Mouse (Mus musculus) adipocyte (in vitro differentiated cells): ENCODE results near the gene Sec16a.
A peak's percentile ranks its signal among the peaks of the same experiment; 100 is the strongest.
"Not testable (repeated sequence)": the region's sequence is repeated elsewhere in the genome, so short reads cannot be mapped to it uniquely, and the experiment has no call there.

Experiments used
- DNase-seq: peaks from one replicate; pipeline ENCODE4 v3.0.0-alpha.2; 2016; ENCODE audit warnings: low spot score

The Sec16a gene

DNA sequence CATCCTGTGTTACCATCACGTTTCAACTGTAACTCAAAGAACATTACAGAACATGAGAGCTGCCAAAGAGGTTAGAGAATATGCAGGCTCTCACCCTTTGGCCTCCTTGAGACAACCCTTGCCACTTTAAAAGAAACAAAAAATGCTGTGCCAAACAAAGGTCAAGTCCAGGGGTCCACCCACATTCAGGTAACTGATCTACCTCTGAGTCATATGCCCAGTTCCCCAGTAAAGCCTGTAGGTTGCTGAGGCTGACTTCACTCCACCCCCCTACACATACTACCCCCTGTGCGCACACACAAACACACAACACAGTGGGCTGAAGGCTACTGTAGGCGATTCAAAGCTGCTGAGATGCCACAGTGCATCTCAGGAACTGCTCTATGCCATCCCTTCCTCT lies 57.3 kb downstream of the Sec16a start:
- DNase-seq: no peak

DNA sequence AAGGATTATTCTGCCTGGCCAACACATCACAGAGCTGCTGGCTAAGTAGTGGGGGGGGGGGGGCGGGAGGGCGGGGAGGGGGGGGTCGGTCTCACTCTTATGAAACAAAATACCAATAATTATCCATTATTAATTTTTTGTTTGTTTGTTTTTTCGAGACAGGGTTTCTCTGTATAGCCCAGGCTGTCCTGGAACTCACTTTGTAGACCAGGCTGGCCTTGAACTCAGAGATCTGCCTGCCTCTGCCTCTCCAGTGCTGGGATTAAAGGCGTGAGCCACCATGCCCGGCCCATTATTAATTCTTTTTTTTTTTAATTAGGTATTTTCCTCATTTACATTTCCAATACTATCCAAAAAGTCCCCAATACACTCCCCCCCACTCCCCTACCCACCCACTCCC lies 64.1 kb downstream of the Sec16a start:
- not testable (repeated sequence) for DNase-seq

DNA sequence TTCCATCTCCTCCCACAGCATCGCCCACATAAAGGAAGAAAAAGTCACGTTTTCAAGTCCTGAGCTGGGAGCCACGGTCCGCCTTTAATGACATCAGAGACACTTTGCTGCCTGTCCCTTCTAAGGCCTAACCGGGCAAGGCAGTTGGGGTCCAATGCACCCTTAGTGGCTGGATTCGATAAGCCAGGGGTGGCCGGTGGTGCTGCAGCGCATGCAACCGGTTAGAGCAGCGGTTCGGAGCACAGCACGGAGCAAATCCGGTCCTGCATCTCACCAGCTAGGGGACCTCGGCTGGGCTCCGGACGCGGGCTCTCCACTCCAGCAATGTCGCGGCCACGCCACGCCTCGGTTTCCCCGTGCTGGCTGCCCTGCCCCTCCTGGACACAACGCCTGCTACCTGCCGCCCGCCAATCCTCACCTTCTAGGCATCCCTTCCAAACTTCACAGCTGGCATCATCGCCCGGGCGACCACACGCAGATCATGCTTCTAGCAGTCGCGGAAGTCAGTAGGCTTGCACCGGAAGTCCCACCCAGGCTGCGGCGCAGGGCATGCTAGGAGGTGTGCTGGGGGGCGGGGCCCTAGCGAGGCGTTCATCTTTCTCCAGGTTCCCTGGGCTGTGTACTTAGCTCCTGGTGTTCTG lies 64.8 kb downstream of the Sec16a start, which contains the start of gene Snapc4:
Gene Snapc4, minus strand, starts transcription at position 523 of the 641 bp plus-strand sequence.
- DNase-seq: peak; percentile 72

DNA sequence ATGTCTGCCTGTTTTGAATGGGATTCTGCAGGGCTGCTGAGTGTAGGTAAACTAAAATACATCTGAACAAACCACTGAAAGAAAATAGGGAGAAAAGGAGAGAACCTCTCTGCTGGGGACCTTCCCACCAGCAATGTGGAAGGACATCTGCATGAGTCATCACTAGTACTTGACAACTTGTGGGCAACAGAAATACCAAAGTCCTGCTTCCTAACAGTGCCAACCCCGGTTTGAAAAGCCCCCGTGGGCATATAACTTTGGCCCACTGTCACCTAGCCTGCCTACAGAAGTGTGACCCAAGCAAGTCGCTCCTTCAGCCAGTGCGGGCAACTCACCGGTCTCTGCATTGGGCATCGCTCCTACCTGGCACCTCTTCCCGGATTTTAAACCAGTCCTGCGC lies 72.6 kb downstream of the Sec16a start:
- no peak for DNase-seq

DNA sequence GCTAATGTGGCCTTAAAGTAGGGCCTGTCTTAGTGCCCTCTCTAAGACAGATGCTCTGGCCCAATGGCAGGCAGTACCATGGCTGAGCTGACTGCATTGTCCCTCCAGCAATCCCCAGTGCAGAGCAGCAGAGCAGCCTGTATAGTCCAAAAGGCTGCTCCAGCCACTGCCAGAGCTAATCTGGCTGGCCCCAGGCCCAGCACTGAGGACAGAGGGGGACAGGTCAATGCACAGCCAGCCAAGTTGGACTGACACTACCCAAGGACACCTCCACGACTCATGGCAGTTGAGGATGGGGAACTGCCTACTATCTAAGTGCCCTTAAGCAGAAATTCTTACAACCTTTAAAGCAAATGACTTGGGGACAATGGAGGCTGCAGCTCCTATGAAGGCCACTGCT lies 76.4 kb downstream of the Sec16a start:
- peak; percentile 10 for DNase-seq

DNA sequence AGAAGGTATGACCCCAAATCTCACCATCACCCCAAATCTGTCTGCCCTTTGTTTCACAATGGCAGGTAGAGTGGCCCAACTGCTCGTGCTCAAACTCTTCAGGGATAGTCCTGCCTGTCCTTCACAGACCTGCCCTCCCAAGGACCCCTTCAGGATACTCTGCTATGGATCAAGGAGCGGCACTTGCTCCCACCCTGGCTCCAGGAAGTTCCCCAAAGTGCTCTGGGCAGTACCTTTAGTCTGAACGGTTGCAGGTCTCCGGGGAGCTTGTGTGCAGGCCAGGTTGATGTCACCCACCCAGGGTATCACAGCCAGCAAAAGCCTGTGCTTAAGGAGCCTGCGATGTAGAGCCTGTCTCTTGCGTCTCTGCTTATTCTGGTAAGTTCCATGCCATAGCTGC lies 77.1 kb downstream of the Sec16a start:
- no peak for DNase-seq

DNA sequence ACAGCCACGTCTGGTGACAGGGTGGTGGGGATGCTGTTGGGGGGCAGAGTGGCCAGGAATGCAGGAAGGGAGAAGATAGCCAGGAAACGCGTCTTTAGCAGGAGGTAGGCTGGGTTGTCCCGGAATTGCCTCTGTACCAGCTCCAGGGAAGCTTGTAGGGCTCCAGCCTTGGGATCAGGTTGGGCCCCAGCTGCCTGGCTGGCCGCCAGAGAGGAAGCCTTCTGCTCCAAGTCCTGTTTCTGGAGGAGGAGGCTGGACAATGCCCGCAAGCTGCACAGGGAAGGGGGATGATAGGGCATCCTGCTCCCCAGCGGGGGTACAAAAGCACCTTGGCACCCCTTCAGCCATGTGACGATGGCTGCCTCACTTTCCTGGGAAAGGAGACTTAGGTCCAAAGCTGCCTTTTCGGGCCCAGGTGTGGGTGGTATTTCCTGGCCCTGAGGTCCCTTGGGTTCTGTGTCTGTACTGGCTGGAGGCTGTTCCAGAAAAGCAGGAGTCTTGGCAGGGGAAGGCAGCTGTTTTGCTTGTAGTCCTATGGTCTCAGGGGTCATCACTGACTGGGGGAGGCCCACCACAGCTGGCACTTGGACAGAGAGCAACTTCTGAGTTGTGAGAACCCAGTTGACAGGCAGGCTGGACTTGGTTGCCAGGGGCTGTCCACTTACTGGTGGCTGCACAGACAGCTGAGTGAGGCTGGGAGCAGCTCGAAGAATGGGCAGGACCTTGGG lies 80.1 kb downstream of the Sec16a start:
- DNase-seq: peak; percentile 80

DNA sequence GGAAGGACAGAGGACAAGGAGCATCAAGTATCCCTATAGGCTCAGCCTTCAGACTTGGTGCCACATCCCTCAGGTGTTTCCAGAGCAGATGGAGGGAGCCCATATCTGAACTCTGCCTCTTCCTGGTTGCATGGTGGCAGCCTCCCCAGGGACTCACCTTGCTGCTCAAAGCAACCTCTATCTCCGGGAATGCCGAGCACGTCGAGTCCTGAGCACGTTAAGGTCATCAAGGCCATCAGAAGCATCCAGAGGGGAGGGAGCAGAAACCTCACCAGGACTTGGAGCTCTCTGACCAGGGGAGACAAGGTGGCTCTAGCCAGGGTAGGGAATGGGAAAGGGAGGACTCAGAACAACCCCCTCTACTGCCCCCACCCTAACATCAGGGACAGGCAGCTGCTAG lies 81.5 kb downstream of the Sec16a start:
- no peak for DNase-seq

DNA sequence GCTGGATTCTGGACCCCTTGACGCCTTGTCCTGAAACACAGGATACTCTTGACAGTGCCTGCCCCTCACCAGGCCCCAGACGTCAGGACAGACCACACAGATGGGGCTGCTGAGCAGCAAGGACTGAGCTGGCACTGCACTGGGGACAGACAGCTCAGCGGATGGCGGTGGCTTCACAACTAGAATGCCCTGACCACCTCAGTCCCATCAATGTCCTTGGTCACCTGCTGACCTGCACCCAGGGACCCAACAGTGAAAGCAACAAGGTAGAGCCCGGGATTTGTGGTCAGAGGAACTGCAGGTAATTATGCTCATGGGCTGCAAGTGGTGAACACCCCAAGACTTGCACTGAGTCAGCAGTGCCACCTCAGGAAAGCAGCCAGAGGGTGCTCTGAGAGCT lies 82.0 kb downstream of the Sec16a start:
- DNase-seq: no peak

DNA sequence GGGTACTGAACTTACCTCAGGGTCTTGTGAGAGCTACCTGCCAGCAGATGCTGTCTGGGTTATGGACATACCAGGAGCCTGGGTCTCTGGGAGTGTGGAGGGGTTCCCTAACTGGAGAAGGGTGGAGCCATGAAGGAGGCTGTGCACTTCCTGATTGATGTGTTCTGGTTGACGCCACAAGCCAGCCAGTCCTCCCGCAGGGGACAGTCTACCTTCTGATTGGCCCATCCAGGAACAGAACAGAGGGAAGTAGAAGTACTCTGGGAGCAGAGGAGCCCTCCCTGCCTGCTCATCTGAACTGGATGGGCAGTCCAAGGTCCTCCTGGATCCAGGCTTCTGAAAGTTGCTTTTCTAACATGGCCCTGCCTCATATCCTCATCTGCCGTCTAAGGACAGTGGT lies 84.2 kb downstream of the Sec16a start, which contains the start of gene Card9:
Gene Card9, minus strand, starts transcription at position 147 of the 400 bp plus-strand sequence.
- DNase-seq: no peak

DNA sequence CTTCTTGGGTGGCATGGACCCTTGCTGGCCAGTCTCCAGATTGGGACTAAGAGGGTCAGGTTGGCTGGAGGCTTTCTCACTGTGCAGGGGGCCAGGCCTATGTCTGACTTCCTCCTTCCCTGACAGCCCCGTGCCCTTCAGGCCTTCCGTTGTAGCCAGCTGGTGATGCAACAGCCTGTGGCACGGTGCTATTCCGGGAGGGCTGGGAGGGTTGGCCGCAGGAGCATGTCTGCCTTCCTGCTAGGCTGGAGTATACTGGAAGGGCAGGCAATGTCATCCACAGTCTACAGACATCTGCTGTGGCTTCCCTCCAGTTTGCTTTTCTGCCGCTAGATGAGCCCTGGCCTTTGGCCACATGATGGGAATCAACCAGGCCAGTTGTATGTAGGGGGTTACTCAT lies 85.0 kb downstream of the Sec16a start:
- peak; percentile 38 for DNase-seq
